Mouse (Mus musculus) liver, embryonic 14.5 days (tissue): ENCODE measurements at regions not wholly inside any gene's neighbourhood (a gene's known extent, or its start where the extent isn't known, plus 50 kb on each side); places are given as distances from the start of the nearest gene placed in this dataset.

Experiments used
- ATAC-seq: fragments of 200-750 bp; cut with Nextera tagmentation; 2 replicates; pipeline ENCODE4 v1.8.0; 2017; ENCODE audit warnings: moderate number of reproducible peaks, mild to moderate bottlenecking, moderate library complexity; ENCODE audit not compliant: insufficient read depth
- DNase-seq, 3 experiments: peaks; one replicate each; pipeline ENCODE4 v3.0.0-alpha.2; 2012 to 2013; ENCODE audit warnings: low read depth in 3 of 3, low spot score in 3 of 3
- H3K27ac ChIP-seq: fragments of 300-500 bp; sonication (generic); 2 replicates; pipeline ENCODE4 v1.5.1; 2014; ENCODE audit warnings: moderate library complexity, mild to moderate bottlenecking, control low read depth, inconsistent platforms
- H3K27me3 ChIP-seq: fragments of 300-500 bp; sonication (generic); 2 replicates; pipeline ENCODE4 v1.6.1; 2014; ENCODE audit warnings: mild to moderate bottlenecking, low read length, moderate library complexity; ENCODE audit not compliant: control insufficient read depth, insufficient read depth
- H3K36me3 ChIP-seq: fragments of 300-500 bp; sonication (generic); replicated peaks from 2 replicates; pipeline ENCODE4 v1.6.1; 2014; ENCODE audit warnings: low read depth; ENCODE audit not compliant: control insufficient read depth, insufficient read depth
- H3K4me1 ChIP-seq, 2 experiments: fragments of 200-500 bp in 1 of 2; fragments of 300-500 bp in 1 of 2; sonication (generic) in 1 of 2; replicated peaks; 2 replicates each; pipeline ENCODE4 v1.6.1; 2012 to 2014; ENCODE audit warnings: antibody characterized with exemption in 1 of 2, inconsistent platforms in 1 of 2, low read length in 1 of 2; ENCODE audit not compliant: control insufficient read depth in 2 of 2, insufficient read depth in 2 of 2
- H3K4me2 ChIP-seq: fragments of 300-500 bp; sonication (generic); 2 replicates; pipeline ENCODE4 v1.6.1; 2014; ENCODE audit warnings: low read depth, mild to moderate bottlenecking, control low read depth, moderate library complexity
- H3K4me3 ChIP-seq, 2 experiments: fragments of 200-500 bp in 1 of 2; fragments of 300-500 bp in 1 of 2; sonication (generic) in 1 of 2; 2 replicates each; pipeline ENCODE4 v1.5.1; 2012 to 2014; ENCODE audit warnings: low read depth in 2 of 2, low read length in 2 of 2, mild to moderate bottlenecking in 2 of 2, control low read depth in 1 of 2, inconsistent platforms in 1 of 2, moderate library complexity in 1 of 2; ENCODE audit not compliant: insufficient read depth in 1 of 2
- H3K9ac ChIP-seq: fragments of 300-500 bp; sonication (generic); replicated peaks from 2 replicates; pipeline ENCODE4 v1.6.1; 2014; ENCODE audit warnings: mild to moderate bottlenecking, control low read depth, moderate library complexity
- H3K9me3 ChIP-seq: fragments of 300-500 bp; sonication (generic); 2 replicates; pipeline ENCODE4 v1.6.1; 2016; ENCODE audit warnings: low read length, mixed read lengths; ENCODE audit not compliant: control insufficient read depth
- CTCF ChIP-seq: IDR thresholded peaks from 2 replicates; pipeline ENCODE4 v1.5.1; 2016; ENCODE audit warnings: antibody characterized with exemption, low read depth, control low read depth
- EP300 ChIP-seq: IDR thresholded peaks from 2 replicates; pipeline ENCODE4 v1.6.1; 2016; ENCODE audit warnings: antibody characterized with exemption, low read depth
- WGBS: fragments of 180-500 bp; shearing (Covaris S2); extraction: QIAGEN DNeasy Blood & Tissue Kit; methylation state at CpG from one replicate; pipeline ENCODE4 v1.1.7; 2014; ENCODE audit not compliant: insufficient replicate concordance; 5-methylcytosine and 5-hydroxymethylcytosine counted together

GRCm38 (mm10) chr14:105675006-105675405, 221.6 kb downstream of the Spry2 start:
- Histone ChIP-seq H3K4me2 (no peak overlapping the region), H3K4me1 (no peaks in the 10 kb centered on the region), H3K9ac (no peak overlapping the region), H3K36me3 (no peaks in the 10 kb centered on the region), H3K27ac (no peak overlapping the region), H3K9me3 (no peaks in the 10 kb centered on the region), H3K27me3 (no peaks in the 10 kb centered on the region), H3K4me3 (no peak overlapping the region)
- DNase-seq = no peak
- TF ChIP-seq CTCF (no peak), EP300 (no peak)
- no peak for ATAC-seq

DNA sequence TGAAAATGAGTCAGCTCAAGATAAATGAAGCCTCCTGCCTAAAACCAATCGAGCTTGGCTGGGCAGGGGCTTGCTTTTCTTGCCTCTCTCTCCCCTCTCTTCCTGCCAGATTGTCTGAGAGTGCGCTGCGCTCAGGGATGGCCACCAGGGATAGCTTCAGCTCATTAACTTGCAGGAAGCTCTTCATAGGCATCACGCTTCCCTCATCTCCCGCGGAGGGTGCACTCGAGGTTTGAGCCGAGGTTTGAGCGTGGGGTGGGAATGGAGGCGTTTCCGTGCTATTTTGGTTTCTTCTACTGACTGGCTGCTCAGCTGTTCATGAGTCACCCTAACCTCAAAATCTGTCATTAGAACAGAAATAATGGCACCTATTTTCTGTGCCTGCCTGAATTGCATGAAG, 227.7 kb downstream of the Spry2 start:
- Histone ChIP-seq H3K4me2 (no peak overlapping the region), H3K4me1 (no peaks in the 10 kb centered on the region), H3K4me3 (no peak overlapping the region), H3K9ac (no peak overlapping the region), H3K27ac (no peak overlapping the region), H3K27me3 (no peaks in the 10 kb centered on the region), H3K36me3 (no peaks in the 10 kb centered on the region), H3K9me3 (no peaks in the 10 kb centered on the region)
- TF ChIP-seq CTCF (no peak), EP300 (no peak)
- DNase-seq = no peak
- ATAC-seq = no peak
- WGBS = 11% methylated on average over 11 of the region's 11 CpGs

GRCm38 (mm10) chr14:105664671-105665198, 231.9 kb downstream of the Spry2 start:
- WGBS = 63% methylated on average over 7 of the region's 7 CpGs
- H3K9me3 ChIP-seq = no peaks in the 10 kb centered on the region
- no peak overlapping the region for H3K27ac ChIP-seq
- H3K9ac ChIP-seq = no peak overlapping the region
- no peaks in the 10 kb centered on the region for H3K36me3 ChIP-seq
- no peaks in the 10 kb centered on the region for H3K27me3 ChIP-seq
- DNase-seq (no peak), ATAC-seq (no peak)
- H3K4me1 ChIP-seq = no peaks in the 10 kb centered on the region
- no peak overlapping the region for H3K4me3 ChIP-seq
- no peak overlapping the region for H3K4me2 ChIP-seq
- no peak for TF ChIP-seq CTCF
- TF ChIP-seq EP300 = no peak

DNA sequence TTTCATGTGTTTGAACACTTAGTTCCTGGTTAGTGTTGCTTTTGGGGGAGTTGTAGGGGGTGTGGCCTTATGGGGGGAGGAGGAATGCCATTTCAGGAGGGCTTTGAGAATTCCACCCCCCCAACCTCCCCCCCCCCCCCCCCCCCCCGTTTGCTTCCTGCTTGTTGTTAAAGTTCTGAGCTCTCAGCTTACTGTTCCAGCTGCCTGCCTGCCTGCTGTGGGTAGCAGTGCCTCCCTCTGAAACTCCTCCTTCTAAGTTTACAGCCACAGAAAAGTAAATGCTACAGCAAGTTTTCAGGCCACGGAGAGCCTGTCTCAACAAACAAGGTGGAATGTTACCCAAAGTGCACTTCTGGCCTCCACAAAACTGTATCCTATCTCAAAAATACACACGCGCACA, 233.1 kb downstream of the Spry2 start:
- no peak for DNase-seq

DNA sequence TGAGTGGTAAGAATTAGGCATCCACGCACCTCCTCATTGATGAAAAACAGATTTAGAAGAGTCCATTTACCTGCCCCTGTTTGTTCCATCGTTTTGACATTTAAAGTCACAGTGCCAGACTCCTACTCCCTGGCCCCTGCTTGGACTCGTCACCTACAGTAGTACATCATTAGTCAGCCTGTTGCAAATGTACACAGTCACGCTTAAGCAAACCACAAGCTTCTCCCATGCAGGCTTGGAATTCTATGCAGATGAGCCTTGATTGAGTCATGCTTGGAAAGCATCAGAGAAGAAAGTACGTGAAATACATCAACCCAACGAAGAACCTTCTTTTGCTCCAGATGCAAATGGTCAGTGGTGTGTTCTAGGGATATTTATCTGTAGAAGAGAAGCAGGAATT, 233.8 kb downstream of the Spry2 start:
- Histone ChIP-seq H3K4me1 (no peaks in the 10 kb centered on the region), H3K4me3 (no peak overlapping the region), H3K4me2 (no peak overlapping the region), H3K9me3 (no peaks in the 10 kb centered on the region), H3K9ac (no peak overlapping the region), H3K27ac (no peak overlapping the region), H3K27me3 (no peaks in the 10 kb centered on the region), H3K36me3 (no peaks in the 10 kb centered on the region)
- TF ChIP-seq EP300 (no peak), CTCF (no peak)
- ATAC-seq = no peak
- DNase-seq = no peak
- WGBS = 68% methylated on average over 6 of the region's 6 CpGs

More for the DNA sequence above, 233.1 kb downstream of the Spry2 start:
- Histone ChIP-seq H3K9me3 (no peaks in the 10 kb centered on the region), H3K4me1 (no peaks in the 10 kb centered on the region), H3K4me2 (no peak overlapping the region), H3K9ac (no peak overlapping the region), H3K27ac (no peak overlapping the region), H3K27me3 (no peaks in the 10 kb centered on the region), H3K36me3 (no peaks in the 10 kb centered on the region), H3K4me3 (no peak overlapping the region)
- no peak for ATAC-seq
- 76% methylated on average over 3 of the region's 4 CpGs for WGBS
- TF ChIP-seq CTCF = no peak
- no peak for TF ChIP-seq EP300
